Mouse (Mus musculus): Measurements from ENCODE around the gene Gnb1. TPM values are rescaled to one million over a fixed set of nuclear protein-coding genes. Genes with fewer than 3 reads are reported as not detected.

Gnb1 gene
- polyA plus RNA-seq, 1 experiment from 2014 or later, result 85.9 TPM

GRCm38 (mm10) chr4:155603801-155604200 is 112.6 kb downstream of the Gnb1 start:
- Histone ChIP-seq H3K36me3 (ENCODE audit: control insufficient read depth, insufficient read depth) (no peaks in the 10 kb centered on the region), H3K4me2 (ENCODE audit: low read depth, low read length) (no peak overlapping the region), H3K27ac (ENCODE audit: low read length) (peak overlapping the region; percentile 20; the same call in 1 of the 2 replicates), H3K9me3 (replicated peaks; ENCODE audit: control insufficient read depth, low read length) (no peaks in the 10 kb centered on the region), H3K4me1 (ENCODE audit: control insufficient read depth, low read depth, low read length) (peaks cover 25% of the 10 kb centered on the region), H3K9ac (ENCODE audit: low read depth, low read length) (no peak overlapping the region), H3K27me3 (ENCODE audit: control insufficient read depth, insufficient read depth, low read depth, low read length) (no peaks in the 10 kb centered on the region), H3K4me3 (ENCODE audit: low read depth, low read length) (no peak overlapping the region)
- 83% methylated on average over 6 of the region's 6 CpGs for WGBS (ENCODE audit: insufficient replicate concordance)
- ATAC-seq (ENCODE audit: low read depth), result no peak

- Histone ChIP-seq H3K4me1 (ENCODE audit: control insufficient read depth, low read depth, low read length) (peaks cover 21% of the 10 kb centered on the region), H3K36me3 (ENCODE audit: control insufficient read depth, insufficient read depth) (peaks cover 3% of the 10 kb centered on the region; the same call in 1 of the 2 replicates), H3K9ac (ENCODE audit: low read depth, low read length) (no peak overlapping the region), H3K4me3 (ENCODE audit: low read depth, low read length) (no peak overlapping the region), H3K27me3 (ENCODE audit: control insufficient read depth, insufficient read depth, low read depth, low read length) (no peaks in the 10 kb centered on the region), H3K4me2 (ENCODE audit: low read depth, low read length) (no peak overlapping the region), H3K27ac (ENCODE audit: low read length) (peak overlapping the region; percentile 9; the same call in 1 of the 2 replicates), H3K9me3 (replicated peaks; ENCODE audit: control insufficient read depth, low read length) (no peaks in the 10 kb centered on the region)
- WGBS (ENCODE audit: insufficient replicate concordance), result 71% methylated on average over 4 of the region's 4 CpGs
- no peak for ATAC-seq (ENCODE audit: low read depth)
Observed at GRCm38 (mm10) chr4:155605132-155605531, 114.0 kb downstream of the Gnb1 start.

GRCm38 (mm10) chr4:155606825-155607224 is 115.7 kb downstream of the Gnb1 start:
- 89% methylated on average over 2 of the region's 2 CpGs for WGBS (ENCODE audit: insufficient replicate concordance)
- H3K36me3 ChIP-seq (ENCODE audit: control insufficient read depth, insufficient read depth), result peaks cover 10% of the 10 kb centered on the region

More at GRCm38 (mm10) chr4:155606825-155607224, 115.7 kb downstream of the Gnb1 start:
- no peak overlapping the region for H3K4me2 ChIP-seq (ENCODE audit: low read depth, low read length)
- no peak for ATAC-seq (ENCODE audit: low read depth)
- H3K4me1 ChIP-seq (ENCODE audit: control insufficient read depth, low read depth, low read length), result peaks cover 19% of the 10 kb centered on the region
- no peak overlapping the region for H3K4me3 ChIP-seq (ENCODE audit: low read depth, low read length)
- no peak overlapping the region for H3K9ac ChIP-seq (ENCODE audit: low read depth, low read length)
- no peak overlapping the region for H3K27ac ChIP-seq (ENCODE audit: low read length)
- no peaks in the 10 kb centered on the region for H3K27me3 ChIP-seq (ENCODE audit: control insufficient read depth, insufficient read depth, low read depth, low read length)
- no peaks in the 10 kb centered on the region for H3K9me3 ChIP-seq (replicated peaks; ENCODE audit: control insufficient read depth, low read length)

Other genes starting within 250 kb of the Gnb1 start
- gene Faap20, start 241.6 kb upstream of the Gnb1 start, polyA plus RNA-seq (2015; fragmentation: Nextera tagmentation; extraction: Ambion mirVana), result 17.1 and 18.6 TPM in 2 replicates
- gene Prkcz, start 130.0 kb upstream of the Gnb1 start, polyA plus RNA-seq (2015; fragmentation: Nextera tagmentation; extraction: Ambion mirVana), result 2.5 and 2.7 TPM in 2 replicates
- 0.09 TPM in 1 of 2 replicates, not detected in the other for gene Gabrd, start 93.2 kb upstream of the Gnb1 start, polyA plus RNA-seq (2015; fragmentation: Nextera tagmentation; extraction: Ambion mirVana)
- 0.11 and 0.12 TPM in 2 replicates for gene Cfap74, start 82.2 kb upstream of the Gnb1 start, polyA plus RNA-seq (2015; fragmentation: Nextera tagmentation; extraction: Ambion mirVana)
- gene Tmem52, start 22.2 kb upstream of the Gnb1 start, polyA plus RNA-seq (2015; fragmentation: Nextera tagmentation; extraction: Ambion mirVana), result 0.33 and 0.64 TPM in 2 replicates
- 42.9 and 45.3 TPM in 2 replicates for gene Nadk, start 71.0 kb downstream of the Gnb1 start, polyA plus RNA-seq (2015; fragmentation: Nextera tagmentation; extraction: Ambion mirVana)
- gene Slc35e2, start 110.1 kb downstream of the Gnb1 start, polyA plus RNA-seq (2015; fragmentation: Nextera tagmentation; extraction: Ambion mirVana), result 5.6 and 6.4 TPM in 2 replicates
- 19.4 and 20.3 TPM in 2 replicates for gene Cdk11b, start 133.5 kb downstream of the Gnb1 start, polyA plus RNA-seq (2015; fragmentation: Nextera tagmentation; extraction: Ambion mirVana)
- not detected in 2 replicates for gene Gm10563, start 154.0 kb downstream of the Gnb1 start, polyA plus RNA-seq (2015; fragmentation: Nextera tagmentation; extraction: Ambion mirVana)
- gene Mmp23, start 162.0 kb downstream of the Gnb1 start, polyA plus RNA-seq (2015; fragmentation: Nextera tagmentation; extraction: Ambion mirVana), result 4.1 and 4.9 TPM in 2 replicates
- gene Mib2, start 177.8 kb downstream of the Gnb1 start, polyA plus RNA-seq (2015; fragmentation: Nextera tagmentation; extraction: Ambion mirVana), result 4.4 and 6.3 TPM in 2 replicates
- gene Fndc10, start 203.0 kb downstream of the Gnb1 start, polyA plus RNA-seq (2015; fragmentation: Nextera tagmentation; extraction: Ambion mirVana), result 0.04 and 0.08 TPM in 2 replicates
- gene Ssu72, start 213.4 kb downstream of the Gnb1 start, polyA plus RNA-seq (2015; fragmentation: Nextera tagmentation; extraction: Ambion mirVana), result 44.5 and 48.3 TPM in 2 replicates
- 0.13 TPM in 1 of 2 replicates, not detected in the other for gene Tmem240, start 243.4 kb downstream of the Gnb1 start, polyA plus RNA-seq (2015; fragmentation: Nextera tagmentation; extraction: Ambion mirVana)

All from liver, embryonic 16.5 days (tissue).